Mouse (Mus musculus) forebrain, embryonic 14.5 days (tissue): Measurements from ENCODE around the gene Neurod4. TPM values are rescaled to one million over a fixed set of nuclear protein-coding genes. Genes with fewer than 3 reads are reported as not detected.

Experiments used
- ATAC-seq: fragments of 200-750 bp; cut with Nextera tagmentation; 2 replicates; pipeline ENCODE4 v1.8.0; 2017; ENCODE audit warnings: mild to moderate bottlenecking, moderate library complexity
- DNase-seq: peaks from one replicate; pipeline ENCODE4 v3.0.0-alpha.2; 2015; ENCODE audit warnings: low spot score
- H3K27ac ChIP-seq: fragments of 300-500 bp; sonication (generic); 2 replicates; pipeline ENCODE4 v1.5.1; 2014; ENCODE audit warnings: low read depth, mild to moderate bottlenecking, control low read depth, low read length, moderate library complexity
- H3K27me3 ChIP-seq: fragments of 300-500 bp; sonication (generic); replicated peaks from 2 replicates; pipeline ENCODE4 v1.6.1; 2014; ENCODE audit warnings: low read length, control low read depth, mixed read lengths; ENCODE audit not compliant: control insufficient read depth, insufficient read depth
- H3K36me3 ChIP-seq: fragments of 300-500 bp; sonication (generic); 2 replicates; pipeline ENCODE4 v1.6.1; 2014; ENCODE audit warnings: low read length, control low read depth; ENCODE audit not compliant: control insufficient read depth, insufficient read depth
- H3K4me1 ChIP-seq: fragments of 300-500 bp; sonication (generic); 2 replicates; pipeline ENCODE4 v1.6.1; 2014; ENCODE audit warnings: antibody characterized with exemption, low read length, control low read depth; ENCODE audit not compliant: control insufficient read depth, insufficient read depth
- H3K4me2 ChIP-seq: fragments of 300-500 bp; sonication (generic); 2 replicates; pipeline ENCODE4 v1.6.1; 2014; ENCODE audit warnings: mild to moderate bottlenecking, control low read depth, low read length
- H3K4me3 ChIP-seq: fragments of 300-500 bp; sonication (generic); 2 replicates; pipeline ENCODE4 v1.5.1; 2014; ENCODE audit warnings: low read depth, low read length, control low read depth
- H3K9ac ChIP-seq: fragments of 300-500 bp; sonication (generic); 2 replicates; pipeline ENCODE4 v1.6.1; 2014; ENCODE audit warnings: mild to moderate bottlenecking, low read length, control low read depth, moderate library complexity
- H3K9me3 ChIP-seq: fragments of 300-500 bp; sonication (generic); replicated peaks from 2 replicates; pipeline ENCODE4 v1.6.1; 2016; ENCODE audit warnings: low read length, control low read depth, mixed read lengths; ENCODE audit not compliant: control insufficient read depth
- WGBS: fragments of 180-500 bp; shearing (Covaris S2); extraction: QIAGEN DNeasy Blood & Tissue Kit; methylation state at CpG from one replicate; pipeline ENCODE4 v1.1.7; 2014; 5-methylcytosine and 5-hydroxymethylcytosine counted together
- polyA plus RNA-seq: library from polyadenylated mRNA; unstranded; fragments of >200 nt; fragmentation: Nextera tagmentation; extraction: Ambion mirVana; gene quantifications from 2 replicates; pipeline ENCODE4 v1.2.1, GENCODE M21; 2014

Gene Neurod4
- 6.1 and 8.1 TPM in 2 replicates for polyA plus RNA-seq

DNA sequence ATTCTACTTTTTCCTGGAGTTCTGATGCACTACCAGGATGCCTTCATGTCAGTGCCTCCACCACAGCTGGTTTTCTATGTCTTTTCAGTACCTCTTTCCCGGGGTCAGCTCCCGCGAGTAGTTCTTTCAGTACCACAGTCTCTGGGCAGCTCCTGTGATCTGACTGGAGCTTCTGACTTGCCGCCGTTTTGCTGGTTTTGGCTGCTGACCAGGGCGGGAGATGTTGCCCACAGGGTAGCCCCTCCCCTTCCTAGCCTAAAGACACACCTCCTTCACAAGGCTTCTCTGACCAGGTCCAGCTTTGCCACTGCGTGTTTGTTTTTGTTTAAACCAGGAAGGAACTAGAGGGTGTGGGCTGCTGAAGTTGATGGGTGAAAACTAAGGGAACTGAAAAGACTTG lies at the start of gene Neurod4:
Neurod4 (minus strand) TSS at position 175 of the 400 bp plus-strand sequence.
- no peak within 1 kb of the TSS for H3K9ac ChIP-seq
- DNase-seq (peak; percentile 55), ATAC-seq (peak; percentile 24; the same call in 1 of the 2 replicates)
- H3K36me3 ChIP-seq: no peaks in the 10 kb centered on the region
- H3K4me1 ChIP-seq: no peaks in the 10 kb centered on the region; the same call in 1 of the 2 replicates
- H3K4me3 ChIP-seq: 0 out of 2 replicates have a peak within 1 kb of the TSS, but pooled peaks have one; percentile 5
- no peaks in the 10 kb centered on the region for H3K27me3 ChIP-seq
- H3K27ac ChIP-seq: no peak within 1 kb of the TSS
- H3K9me3 ChIP-seq: no peaks in the 10 kb centered on the region
- H3K4me2 ChIP-seq: peak within 1 kb of the TSS; percentile 28
- WGBS: under 1% methylated on average over 7 of the region's 7 CpGs

DNA sequence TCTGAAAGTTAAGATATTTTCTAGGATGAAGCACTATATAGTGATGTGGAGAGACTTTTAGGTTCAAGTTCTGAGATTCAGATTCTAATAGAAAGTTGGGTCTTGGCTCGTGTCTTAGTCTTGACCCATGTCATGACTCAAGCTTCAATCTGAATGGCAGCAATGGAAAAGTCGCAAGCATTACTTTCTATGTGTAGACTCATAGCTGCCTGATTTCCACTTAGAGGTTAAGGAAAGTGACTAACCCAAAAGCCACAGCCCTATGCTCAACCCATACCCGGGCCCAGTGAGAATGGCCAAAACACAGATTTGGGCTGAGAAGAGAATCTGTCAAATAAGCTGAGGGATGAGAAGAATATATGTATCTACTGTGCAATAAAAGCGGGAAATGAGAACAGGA lies 44.2 kb upstream of the Neurod4 start:
- Histone ChIP-seq H3K4me3 (no peak overlapping the region), H3K9ac (no peak overlapping the region), H3K9me3 (no peaks in the 10 kb centered on the region), H3K36me3 (no peaks in the 10 kb centered on the region), H3K27me3 (no peaks in the 10 kb centered on the region), H3K4me1 (no peaks in the 10 kb centered on the region), H3K4me2 (no peak overlapping the region), H3K27ac (no peak overlapping the region)
- 89% methylated on average over 4 of the region's 4 CpGs for WGBS
- ATAC-seq: no peak
- no peak for DNase-seq

DNA sequence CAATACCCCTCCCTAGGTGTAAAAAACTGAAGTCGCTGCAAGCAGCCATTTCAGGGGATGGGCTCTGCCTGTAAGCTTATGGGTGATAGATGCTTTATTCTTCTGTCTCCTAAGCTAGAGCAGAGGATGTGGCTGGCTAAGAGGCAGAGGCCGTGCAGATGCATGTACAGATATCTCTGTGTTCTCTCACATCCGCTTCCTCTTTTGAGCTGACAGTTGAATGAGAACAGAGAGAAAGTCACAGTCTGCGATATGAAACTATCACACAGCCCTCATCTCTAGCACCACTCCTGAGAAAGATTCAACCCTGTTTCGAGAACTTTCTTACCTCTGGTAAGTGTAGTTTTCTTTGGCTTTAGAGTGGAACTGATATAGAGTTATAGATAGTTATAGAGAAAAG lies 42.6 kb upstream of the Neurod4 start, which contains the start of gene Tespa1:
Tespa1 (plus strand) TSS at position 234 of the 400 bp plus-strand sequence.
- Histone ChIP-seq H3K4me3 (no peak within 1 kb of the TSS), H3K4me2 (no peak within 1 kb of the TSS), H3K9me3 (no peaks in the 10 kb centered on the region), H3K36me3 (no peaks in the 10 kb centered on the region), H3K27me3 (no peaks in the 10 kb centered on the region), H3K27ac (no peak within 1 kb of the TSS), H3K4me1 (no peaks in the 10 kb centered on the region), H3K9ac (no peak within 1 kb of the TSS)
- DNase-seq (no peak), ATAC-seq (no peak)
- WGBS: 90% methylated on average over 5 of the region's 5 CpGs

DNA sequence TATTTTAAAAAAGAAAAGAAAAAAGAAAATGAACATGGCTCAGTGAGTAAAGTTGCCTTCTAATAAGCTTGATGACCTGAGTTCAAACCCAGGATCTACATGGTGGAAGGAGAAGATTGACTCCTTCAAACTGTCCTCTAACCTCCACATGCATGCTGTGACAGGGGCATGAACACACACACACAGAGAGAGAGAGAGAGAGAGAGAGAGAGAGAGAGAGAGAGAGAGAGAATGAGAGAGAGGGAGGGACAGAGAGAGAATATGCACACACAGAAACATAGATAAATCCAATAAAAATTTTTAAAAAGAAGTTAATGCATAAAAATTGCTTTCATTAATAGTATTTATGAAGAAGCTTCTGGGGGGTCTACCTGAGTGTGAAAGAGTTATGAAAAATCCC lies 42.0 kb upstream of the Neurod4 start:
- no peak for ATAC-seq
- Histone ChIP-seq H3K4me1 (no peaks in the 10 kb centered on the region), H3K36me3 (no peaks in the 10 kb centered on the region)

DNA sequence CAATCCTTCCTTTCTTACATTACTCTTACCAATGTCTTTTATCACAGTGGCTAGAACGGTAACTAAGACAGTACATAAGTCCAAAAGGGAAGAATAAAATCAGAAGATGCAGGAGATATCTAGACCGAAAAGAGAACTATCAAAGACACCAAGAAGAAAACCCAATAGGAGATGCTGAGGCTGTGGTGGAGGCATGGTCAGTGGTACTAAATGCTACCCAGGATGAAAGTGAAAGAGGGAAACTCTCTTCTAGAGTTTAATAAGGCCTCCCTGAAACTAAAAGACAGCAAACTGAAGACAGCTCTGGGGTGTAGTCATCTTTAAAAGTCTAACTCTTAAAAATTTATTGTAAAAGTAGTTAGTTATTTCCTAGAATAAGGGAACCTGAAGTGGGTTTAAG lies 40.7 kb upstream of the Neurod4 start:
- no peak overlapping the region for H3K4me2 ChIP-seq
- 98% methylated on average over 2 of the region's 2 CpGs for WGBS
- no peaks in the 10 kb centered on the region for H3K9me3 ChIP-seq
- no peaks in the 10 kb centered on the region for H3K36me3 ChIP-seq
- ATAC-seq (no peak), DNase-seq (no peak)
- no peak overlapping the region for H3K4me3 ChIP-seq
- no peak overlapping the region for H3K9ac ChIP-seq
- H3K27me3 ChIP-seq: no peaks in the 10 kb centered on the region
- no peaks in the 10 kb centered on the region for H3K4me1 ChIP-seq
- no peak overlapping the region for H3K27ac ChIP-seq

More for the DNA sequence above, 42.0 kb upstream of the Neurod4 start:
- no peaks in the 10 kb centered on the region for H3K9me3 ChIP-seq
- no peak overlapping the region for H3K4me3 ChIP-seq
- no peak overlapping the region for H3K4me2 ChIP-seq
- H3K27me3 ChIP-seq: no peaks in the 10 kb centered on the region
- no peak for DNase-seq
- no peak overlapping the region for H3K27ac ChIP-seq
- H3K9ac ChIP-seq: no peak overlapping the region

DNA sequence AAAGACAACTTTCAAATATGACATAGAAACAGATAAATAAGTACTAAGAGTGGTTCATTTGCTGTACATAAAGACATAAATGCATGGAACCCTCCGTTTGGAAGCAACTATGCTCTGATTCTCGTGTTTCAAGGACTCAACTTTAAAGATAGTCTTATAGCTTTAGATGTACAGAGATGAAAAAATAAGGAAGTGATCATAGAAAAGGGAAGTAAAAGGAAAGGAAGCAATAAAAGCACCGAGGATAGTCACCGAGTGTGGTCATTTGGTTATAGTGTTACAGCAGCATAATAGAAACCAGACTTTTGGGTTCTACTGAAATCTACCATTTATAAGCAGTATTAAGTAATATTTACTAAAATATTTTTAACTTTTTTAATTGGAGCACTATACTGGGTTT lies 38.7 kb upstream of the Neurod4 start:
- Histone ChIP-seq H3K4me3 (no peak overlapping the region), H3K4me2 (no peak overlapping the region), H3K4me1 (no peaks in the 10 kb centered on the region), H3K27ac (no peak overlapping the region), H3K36me3 (no peaks in the 10 kb centered on the region), H3K9ac (no peak overlapping the region), H3K27me3 (no peaks in the 10 kb centered on the region), H3K9me3 (no peaks in the 10 kb centered on the region)
- 84% methylated on average over 4 of the region's 4 CpGs for WGBS
- DNase-seq (no peak), ATAC-seq (no peak)

DNA sequence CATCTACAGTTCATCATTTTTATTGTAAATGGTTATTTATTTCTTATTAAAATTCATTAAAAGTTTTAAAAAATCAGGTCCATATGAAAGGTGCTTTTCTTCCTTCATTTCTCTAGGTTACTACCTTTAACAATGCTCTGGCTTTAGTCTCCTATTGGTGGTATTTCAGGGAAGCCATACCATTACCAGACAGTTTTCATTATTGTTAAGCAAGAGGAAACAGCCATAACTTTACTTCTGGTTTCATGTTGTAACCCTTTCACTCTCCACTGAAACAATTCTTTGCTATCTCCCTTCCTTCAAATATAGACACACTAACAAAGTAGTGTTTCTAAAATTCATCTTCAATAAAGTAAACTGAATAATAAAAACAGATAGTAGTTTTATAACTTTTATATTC lies 35.8 kb upstream of the Neurod4 start:
- Histone ChIP-seq H3K4me1 (no peaks in the 10 kb centered on the region), H3K36me3 (no peaks in the 10 kb centered on the region), H3K4me3 (no peak overlapping the region), H3K9me3 (no peaks in the 10 kb centered on the region), H3K9ac (no peak overlapping the region), H3K4me2 (no peak overlapping the region), H3K27ac (no peak overlapping the region), H3K27me3 (no peaks in the 10 kb centered on the region)
- ATAC-seq: no peak
- DNase-seq: no peak

DNA sequence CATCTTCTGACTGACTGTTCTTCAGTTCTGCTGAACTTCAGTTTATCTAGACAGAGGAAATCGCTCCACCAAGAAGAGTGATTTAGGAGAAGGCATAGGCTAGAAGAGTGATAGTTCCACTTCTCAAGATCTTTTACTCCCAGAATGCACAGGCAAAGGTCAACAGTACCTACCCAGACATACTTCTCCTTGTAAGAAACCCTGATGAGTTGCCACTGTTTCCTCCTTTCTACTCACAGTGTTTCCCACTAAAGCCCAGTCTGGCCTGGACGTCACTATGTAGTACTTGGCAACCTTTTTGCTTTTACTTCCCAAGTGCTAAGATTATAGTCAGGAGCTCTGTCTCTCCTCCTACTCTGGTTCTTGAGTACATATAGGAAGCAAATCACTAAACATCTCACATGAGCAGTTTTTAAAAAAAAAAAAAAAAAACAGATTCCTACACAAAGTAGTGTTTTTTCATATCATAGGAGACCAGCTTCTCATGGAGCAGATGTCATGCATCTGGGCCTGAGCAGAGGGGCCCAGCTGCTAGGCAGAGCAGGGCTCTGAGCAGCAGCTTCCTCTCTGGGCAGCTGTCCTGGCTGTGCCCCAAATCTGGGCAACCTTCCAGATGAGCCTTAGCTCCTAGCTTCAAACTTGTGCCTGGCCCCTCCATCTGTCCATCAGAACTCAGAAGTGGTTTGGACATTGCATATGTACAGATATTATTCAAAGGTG lies 34.2 kb upstream of the Neurod4 start:
- 74% methylated on average over 2 of the region's 2 CpGs for WGBS

DNA sequence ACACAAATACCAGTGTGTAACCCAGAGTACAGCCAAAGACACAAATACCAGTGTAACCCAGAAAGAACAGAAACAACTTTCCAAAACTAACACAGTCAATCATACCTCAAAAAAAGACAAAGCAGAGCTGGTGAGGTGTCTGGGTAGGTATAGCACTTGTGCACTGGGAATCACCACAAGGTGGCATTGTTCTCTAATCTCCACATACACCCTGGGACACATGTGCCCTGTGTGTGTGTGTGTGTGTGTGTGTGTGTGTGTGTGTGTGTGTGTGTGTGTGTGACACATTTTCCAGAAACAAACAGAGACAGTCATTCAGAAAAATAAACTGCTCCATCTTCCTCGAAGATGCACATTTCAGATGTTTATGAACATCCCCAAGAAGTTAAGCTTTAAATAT lies 33.5 kb upstream of the Neurod4 start:
- H3K4me2 ChIP-seq: no peak overlapping the region
- no peaks in the 10 kb centered on the region for H3K4me1 ChIP-seq
- no peak overlapping the region for H3K4me3 ChIP-seq
- ATAC-seq: no peak
- 82% methylated on average over 1 of the region's 1 CpGs for WGBS
- H3K27me3 ChIP-seq: no peaks in the 10 kb centered on the region
- H3K36me3 ChIP-seq: no peaks in the 10 kb centered on the region
- no peak for DNase-seq
- H3K9ac ChIP-seq: no peak overlapping the region
- H3K27ac ChIP-seq: no peak overlapping the region
- no peaks in the 10 kb centered on the region for H3K9me3 ChIP-seq

More for the DNA sequence above, 34.2 kb upstream of the Neurod4 start:
- Histone ChIP-seq H3K27me3 (no peaks in the 10 kb centered on the region), H3K4me3 (no peak overlapping the region), H3K36me3 (no peaks in the 10 kb centered on the region), H3K4me2 (no peak overlapping the region), H3K27ac (no peak overlapping the region), H3K9me3 (no peaks in the 10 kb centered on the region), H3K4me1 (no peaks in the 10 kb centered on the region), H3K9ac (no peak overlapping the region)
- peak; percentile 33 for DNase-seq
- peak; percentile 50; the same call in 1 of the 2 replicates for ATAC-seq
